In the genomic region with DNA sequence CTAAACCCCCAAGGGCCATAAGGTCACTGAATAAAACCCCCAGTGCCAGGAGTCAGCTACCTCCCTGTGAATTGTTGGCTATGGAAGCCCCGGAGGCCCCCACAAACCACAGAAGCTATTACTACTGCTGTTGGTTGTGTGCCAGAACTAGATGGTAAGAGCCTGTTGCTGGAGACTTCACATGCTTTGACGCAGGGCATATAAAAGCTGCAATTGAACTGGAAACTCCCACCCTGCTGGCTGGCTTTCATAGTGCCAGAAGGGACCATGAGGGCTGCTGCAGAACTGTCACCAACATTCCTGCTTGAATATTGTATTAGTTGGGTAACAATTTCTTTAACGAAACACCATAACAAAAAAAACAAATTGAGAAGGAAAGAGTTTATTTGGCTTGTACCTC, we compare ENCODE assay signal across 28 mouse cellular contexts.
DNase-seq lines count a peak whose midpoint lies in the region; ATAC-seq and TF ChIP-seq lines count a peak whose summit lies in the region.
"Had no signal": no experiment of that assay in that cellular context is flagged by ENCODE, and none has a peak within 500 bp of the region (broad histone marks: within the 10 kb centered on the region; RNA-seq: fewer than 3 reads in every experiment).

No protein-coding gene starts in this region.

- H3K27ac ChIP-seq in forebrain, postnatal 0 days (ENCODE audit: low read depth, low read length): no peak overlapping the region
- H3K27ac ChIP-seq in forebrain, embryonic 14.5 days (ENCODE audit: low read depth, low read length): no peak overlapping the region
- H3K27ac ChIP-seq in layer of hippocampus, adult 2 months: no peak overlapping the region
- no peak overlapping the region for H3K27ac ChIP-seq in intestine, embryonic 16.5 days (ENCODE audit: low read length)
- H3K27ac ChIP-seq: forebrain, embryonic 13.5 days; heart, embryonic 10.5 days; hindbrain, embryonic 12.5 days; hindbrain, postnatal 0 days; intestine, embryonic 15.5 days; limb, embryonic 12.5 days; lung, embryonic 15.5 days; neural tube, embryonic 12.5 days had no signal

- H3K4me2 ChIP-seq in forebrain, postnatal 0 days (ENCODE audit: low read depth): no peak overlapping the region
- H3K4me2 ChIP-seq in forebrain, embryonic 14.5 days (ENCODE audit: low read length): no peak overlapping the region
- H3K4me2 ChIP-seq in intestine, embryonic 16.5 days (ENCODE audit: low read depth, low read length): no peak overlapping the region
- H3K4me2 ChIP-seq: forebrain, embryonic 13.5 days; hindbrain, embryonic 12.5 days; intestine, embryonic 15.5 days; limb, embryonic 12.5 days; liver, embryonic 11.5 days; lung, embryonic 15.5 days; midbrain, embryonic 11.5 days; neural tube, embryonic 12.5 days had no signal

- no peaks in the 10 kb centered on the region for H3K4me1 ChIP-seq in forebrain, postnatal 0 days (ENCODE audit: insufficient read depth)
- H3K4me1 ChIP-seq in forebrain, embryonic 14.5 days (ENCODE audit: control insufficient read depth, insufficient read depth, low read length): no peaks in the 10 kb centered on the region
- H3K4me1 ChIP-seq in intestine, embryonic 16.5 days (ENCODE audit: control insufficient read depth, insufficient read depth, low read length): no peaks in the 10 kb centered on the region
- H3K4me1 ChIP-seq: forebrain, embryonic 13.5 days; heart, embryonic 10.5 days; hindbrain, embryonic 12.5 days; intestine, embryonic 15.5 days; limb, embryonic 12.5 days; lung, embryonic 15.5 days; neural tube, embryonic 12.5 days had no signal

- DNase-seq in forebrain, postnatal 0 days: no peak
- DNase-seq in forebrain, embryonic 14.5 days (ENCODE audit: low spot score): no peak
- peak; percentile 20 for DNase-seq in brain, adult 2 months (ENCODE audit: low read depth, low spot score)
- peak; percentile 30 to 49 for DNase-seq in layer of hippocampus, adult 2 months (ENCODE audit: low spot score in 2 of 2)
- peak; percentile 17 to 65 for DNase-seq in layer of hippocampus, postnatal 14 days (ENCODE audit: low spot score in 2 of 2)
- no peak for DNase-seq in spleen, postnatal 10 days (ENCODE audit: low spot score in 2 of 2)
- DNase-seq: adrenal gland, postnatal 25 days; cerebellum, adult 2 months; cerebellum, postnatal 25 days; heart, postnatal 36 days; kidney, adult 8-10 months; kidney, postnatal 14 days; right cerebral cortex, adult 18-20 months; right cerebral cortex, postnatal 4 days had no signal

- no peaks in the 10 kb centered on the region for H3K27me3 ChIP-seq in forebrain, postnatal 0 days (ENCODE audit: insufficient read depth, low read length)
- H3K27me3 ChIP-seq in forebrain, embryonic 14.5 days (replicated peaks; ENCODE audit: control insufficient read depth, insufficient read depth, low read length): no peaks in the 10 kb centered on the region
- H3K27me3 ChIP-seq in intestine, embryonic 16.5 days (replicated peaks; ENCODE audit: control insufficient read depth, insufficient read depth, low read length): no peaks in the 10 kb centered on the region
- H3K27me3 ChIP-seq: forebrain, embryonic 13.5 days; hindbrain, embryonic 12.5 days; intestine, embryonic 15.5 days; limb, embryonic 12.5 days; lung, embryonic 15.5 days; neural tube, embryonic 12.5 days had no signal

- 0 out of 2 replicates have a peak, but pooled peaks have one; percentile 53 for ATAC-seq in forebrain, postnatal 0 days
- ATAC-seq in forebrain, embryonic 14.5 days: no peak
- ATAC-seq in intestine, embryonic 16.5 days: no peak
- ATAC-seq: CD4-positive, CD25-positive, alpha-beta regulatory T cell, adult 4 months; forebrain, embryonic 13.5 days; hindbrain, postnatal 0 days; intestine, embryonic 15.5 days; midbrain, embryonic 16.5 days had no signal

- H3K9me3 ChIP-seq in forebrain, postnatal 0 days (ENCODE audit: low read length): no peaks in the 10 kb centered on the region
- no peaks in the 10 kb centered on the region for H3K9me3 ChIP-seq in forebrain, embryonic 14.5 days (replicated peaks; ENCODE audit: control insufficient read depth, low read length)
- no peaks in the 10 kb centered on the region for H3K9me3 ChIP-seq in intestine, embryonic 16.5 days (ENCODE audit: control insufficient read depth, low read length)
- H3K9me3 ChIP-seq: forebrain, embryonic 13.5 days; heart, embryonic 10.5 days; hindbrain, embryonic 12.5 days; intestine, embryonic 15.5 days; limb, embryonic 12.5 days; lung, embryonic 15.5 days; neural tube, embryonic 12.5 days had no signal

- WGBS in forebrain, postnatal 0 days: 37% methylated on average over 3 of the region's 3 CpGs
- WGBS in forebrain, embryonic 14.5 days: 65% methylated on average over 3 of the region's 3 CpGs
- 82% methylated on average over 3 of the region's 3 CpGs for WGBS in intestine, embryonic 16.5 days

- no peaks in the 10 kb centered on the region for H3K36me3 ChIP-seq in forebrain, postnatal 0 days (ENCODE audit: insufficient read depth)
- no peaks in the 10 kb centered on the region for H3K36me3 ChIP-seq in forebrain, embryonic 14.5 days (ENCODE audit: control insufficient read depth, insufficient read depth, low read length)
- H3K36me3 ChIP-seq in intestine, embryonic 16.5 days (ENCODE audit: control insufficient read depth, insufficient read depth, low read length): no peaks in the 10 kb centered on the region
- H3K36me3 ChIP-seq: heart, embryonic 10.5 days; hindbrain, embryonic 12.5 days; intestine, embryonic 15.5 days; limb, embryonic 12.5 days; lung, embryonic 15.5 days; neural tube, embryonic 12.5 days had no signal

- no peak overlapping the region for H3K9ac ChIP-seq in forebrain, postnatal 0 days
- H3K9ac ChIP-seq in forebrain, embryonic 14.5 days (ENCODE audit: low read length): no peak overlapping the region
- H3K9ac ChIP-seq in intestine, embryonic 16.5 days (ENCODE audit: low read depth, low read length): no peak overlapping the region
- H3K9ac ChIP-seq: forebrain, embryonic 13.5 days; hindbrain, embryonic 12.5 days; intestine, embryonic 15.5 days; limb, embryonic 12.5 days; lung, embryonic 15.5 days; neural tube, embryonic 12.5 days had no signal

- no peak for TF ChIP-seq CTCF in forebrain, postnatal 0 days (IDR thresholded peaks at IDR 0.05; ENCODE audit: low read depth)
- 0 out of 2 replicates have a peak, but pooled peaks have one; percentile 15 for TF ChIP-seq CTCF in layer of hippocampus, adult 2 months (conservative IDR thresholded peaks at IDR 0.05)

- no peak overlapping the region for H3K4me3 ChIP-seq in forebrain, postnatal 0 days (ENCODE audit: low read depth, low read length)
- H3K4me3 ChIP-seq in forebrain, embryonic 14.5 days (ENCODE audit: low read depth, low read length): no peak overlapping the region
- H3K4me3 ChIP-seq in layer of hippocampus, adult 2 months: no peak overlapping the region
- H3K4me3 ChIP-seq in intestine, embryonic 16.5 days (ENCODE audit: low read length): no peak overlapping the region
- H3K4me3 ChIP-seq: forebrain, embryonic 13.5 days; heart, embryonic 10.5 days; hindbrain, embryonic 12.5 days; intestine, embryonic 15.5 days; limb, embryonic 12.5 days; lung, embryonic 15.5 days; myocyte; neural tube, embryonic 12.5 days had no signal

Comparison
In these comparisons a context has a peak if more than half of its experiments do, and no peak if none do; other contexts are left out.
1. DNase-seq: peak in brain, adult 2 months (single experiment), layer of hippocampus, adult 2 months (2 of 2) and layer of hippocampus, postnatal 14 days (2 of 2); none in forebrain, postnatal 0 days (single experiment), forebrain, embryonic 14.5 days (single experiment) and spleen, postnatal 10 days (0 of 2).